ENCODE assay signal across 22 mouse cellular contexts in the genomic region with DNA sequence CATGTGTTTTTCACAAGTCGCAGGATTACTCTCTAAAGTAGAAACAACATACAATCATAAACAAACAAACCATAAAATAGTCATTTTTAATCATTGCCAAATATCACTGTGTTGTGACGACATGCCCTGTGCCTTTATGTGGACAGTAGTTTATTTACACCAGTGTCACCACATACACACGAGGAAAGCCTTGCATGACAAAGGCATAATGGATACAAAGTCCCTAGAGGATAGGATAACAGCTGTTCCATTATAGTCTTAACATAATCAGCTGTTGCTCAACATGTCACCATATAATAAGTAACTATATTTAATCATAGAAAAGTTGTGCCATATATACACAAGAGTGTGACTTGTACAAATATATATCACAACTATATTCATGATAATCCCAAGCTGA.
"Had no signal": no experiment of that assay in that cellular context is flagged by ENCODE, and none has a peak within 500 bp of the region (broad histone marks: within the 10 kb centered on the region; RNA-seq: fewer than 3 reads in every experiment).

No protein-coding gene starts in this region.

- H3K9ac ChIP-seq: forebrain, postnatal 0 days; heart, embryonic 13.5 days; heart, embryonic 15.5 days; hindbrain, embryonic 13.5 days; hindbrain, embryonic 15.5 days; limb, embryonic 13.5 days; limb, embryonic 15.5 days had no signal

- H3K9me3 ChIP-seq: heart, embryonic 13.5 days; heart, embryonic 15.5 days; hindbrain, embryonic 13.5 days; hindbrain, embryonic 15.5 days; limb, embryonic 13.5 days; limb, embryonic 15.5 days had no signal

- H3K4me2 ChIP-seq: heart, embryonic 11.5 days; heart, embryonic 13.5 days; heart, embryonic 15.5 days; hindbrain, embryonic 13.5 days; hindbrain, embryonic 15.5 days; limb, embryonic 13.5 days; limb, embryonic 15.5 days had no signal

- DNase-seq: forebrain, postnatal 0 days; gastrocnemius, postnatal 14 days; gastrocnemius, postnatal 36 days; heart, adult 11 months; heart, adult 2 months; heart, postnatal 14 days; heart, postnatal 36 days; kidney, adult 11 months; kidney, adult 2 months; kidney, postnatal 14 days; kidney, postnatal 36 days; layer of hippocampus, adult 9-11 months; layer of hippocampus, postnatal 36 days; left cerebral cortex, postnatal 4 days had no signal

- H3K4me3 ChIP-seq: heart, adult 2 months; heart, embryonic 13.5 days; heart, embryonic 15.5 days; hindbrain, embryonic 13.5 days; hindbrain, embryonic 15.5 days; limb, embryonic 13.5 days; limb, embryonic 15.5 days had no signal

- H3K27me3 ChIP-seq: heart, embryonic 13.5 days; heart, embryonic 15.5 days; hindbrain, embryonic 13.5 days; hindbrain, embryonic 15.5 days; limb, embryonic 13.5 days; limb, embryonic 15.5 days had no signal

- H3K4me1 ChIP-seq: hindbrain, embryonic 13.5 days; hindbrain, embryonic 15.5 days; limb, embryonic 13.5 days; limb, embryonic 15.5 days had no signal

- ATAC-seq: forebrain, postnatal 0 days; hindbrain, postnatal 0 days had no signal

- H3K36me3 ChIP-seq: heart, embryonic 13.5 days; heart, embryonic 15.5 days; hindbrain, embryonic 13.5 days; hindbrain, embryonic 15.5 days; limb, embryonic 13.5 days; limb, embryonic 15.5 days had no signal

- H3K27ac ChIP-seq: heart, adult 2 months; heart, embryonic 13.5 days; heart, embryonic 15.5 days; hindbrain, embryonic 13.5 days; hindbrain, embryonic 15.5 days; hindbrain, postnatal 0 days; limb, embryonic 13.5 days; limb, embryonic 15.5 days had no signal
